Mouse (Mus musculus): Measurements from ENCODE around the gene Hba-a2.
"Not testable (repeated sequence)": the region's sequence is repeated elsewhere in the genome, so short reads cannot be mapped to it uniquely, and the experiment has no call there.

Hba-a2 gene

DNA sequence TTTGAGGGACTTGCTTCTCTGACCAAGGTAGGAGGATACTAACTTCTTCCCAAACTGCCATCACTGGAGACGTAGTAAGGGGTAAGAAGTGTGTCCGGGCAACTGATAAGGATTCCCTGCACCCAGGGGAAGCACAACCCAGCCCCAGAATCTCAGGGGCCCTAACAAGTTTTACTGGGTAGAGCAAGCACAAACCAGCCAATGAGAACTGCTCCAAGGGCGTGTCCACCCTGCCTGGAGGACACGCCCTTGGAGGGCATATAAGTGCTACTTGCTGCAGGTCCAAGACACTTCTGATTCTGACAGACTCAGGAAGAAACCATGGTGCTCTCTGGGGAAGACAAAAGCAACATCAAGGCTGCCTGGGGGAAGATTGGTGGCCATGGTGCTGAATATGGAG, at the start of gene Hba-a2:
Gene Hba-a2, plus strand, starts transcription at position 287 of the 400 bp plus-strand sequence.
- DNase-seq (ENCODE audit: extremely low spot score, low spot score), result not testable (repeated sequence)

DNA sequence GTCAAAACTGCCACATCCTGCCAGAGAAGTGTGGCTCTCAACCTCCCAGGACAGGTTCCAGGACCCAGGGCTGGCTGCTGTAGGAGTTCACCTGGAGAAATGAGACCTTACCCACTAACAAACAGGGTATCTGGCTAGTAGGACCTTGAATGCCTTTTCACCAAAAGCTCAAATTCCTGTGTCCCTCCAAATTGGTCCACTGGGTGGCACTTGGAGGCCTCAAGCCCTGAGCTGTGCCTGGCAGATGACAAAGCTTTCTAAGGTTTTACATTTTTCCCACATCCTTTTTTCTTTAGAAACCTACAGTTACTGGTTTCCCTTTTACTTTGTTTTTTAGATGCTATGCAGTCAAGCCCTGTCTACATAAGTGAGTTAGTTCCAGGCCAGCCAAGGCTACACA, 49.2 kb upstream of the Hba-a2 start:
- no peak for DNase-seq (ENCODE audit: extremely low spot score, low spot score)

DNA sequence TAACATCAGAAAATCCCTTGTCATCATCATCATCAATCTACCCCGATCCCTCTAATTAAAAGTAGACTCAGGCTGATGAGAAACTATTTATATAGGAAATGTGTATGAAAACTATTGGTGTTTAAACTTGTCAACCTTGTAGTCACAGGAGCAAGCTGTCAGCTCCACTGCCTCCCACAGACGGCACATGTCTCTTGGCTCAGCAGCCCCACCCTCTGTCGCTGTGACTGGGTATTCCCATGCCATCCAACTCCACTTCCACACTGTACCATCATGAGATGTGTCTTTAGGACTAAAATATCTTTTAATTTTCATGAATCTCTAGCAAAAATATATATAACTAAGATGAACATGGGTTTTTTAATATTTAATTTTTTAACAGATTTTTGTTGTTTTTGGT, 47.9 kb upstream of the Hba-a2 start:
- no peak for DNase-seq (ENCODE audit: extremely low spot score, low spot score)

DNA sequence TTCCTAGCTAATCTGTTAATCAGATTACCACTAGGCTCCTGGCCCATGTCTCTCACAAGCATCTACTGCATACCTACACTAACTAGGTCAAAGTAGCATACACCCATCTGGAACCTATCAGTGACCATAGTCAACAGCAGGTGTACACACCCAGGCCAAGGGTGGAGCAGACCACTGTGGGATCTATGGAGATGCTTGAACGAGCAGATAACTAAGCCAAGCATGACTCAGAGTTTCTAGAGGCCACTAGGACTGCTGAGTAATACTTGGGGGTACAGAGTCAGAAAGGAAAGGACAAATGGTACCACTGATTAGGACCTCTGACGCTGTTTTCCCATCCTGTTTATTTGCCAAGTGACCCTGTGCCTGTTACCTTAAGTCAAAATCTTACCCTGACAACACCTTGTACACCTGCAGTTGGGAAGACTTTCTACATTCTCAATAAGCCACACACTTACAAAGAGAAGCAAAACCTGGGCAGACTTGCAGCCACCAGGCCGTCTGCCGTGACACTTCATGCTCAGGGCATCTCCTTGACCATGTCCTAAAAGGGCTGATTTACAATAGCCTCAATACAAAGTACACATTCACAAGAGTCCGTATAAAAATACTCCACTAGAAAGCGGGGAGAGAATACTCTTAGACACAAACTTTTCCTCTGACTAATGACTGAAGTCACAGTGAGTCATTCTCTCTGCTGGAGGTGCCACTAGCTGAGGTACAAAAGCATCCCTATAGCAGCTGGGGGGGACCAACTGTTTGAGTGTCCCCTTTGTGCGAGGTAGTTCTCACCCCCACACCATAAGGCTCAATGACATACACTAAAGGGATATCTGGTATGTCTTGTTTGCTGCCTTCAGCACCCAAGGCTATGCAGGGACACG, 45.2 kb upstream of the Hba-a2 start:
- DNase-seq (ENCODE audit: extremely low spot score, low spot score), result no peak

DNA sequence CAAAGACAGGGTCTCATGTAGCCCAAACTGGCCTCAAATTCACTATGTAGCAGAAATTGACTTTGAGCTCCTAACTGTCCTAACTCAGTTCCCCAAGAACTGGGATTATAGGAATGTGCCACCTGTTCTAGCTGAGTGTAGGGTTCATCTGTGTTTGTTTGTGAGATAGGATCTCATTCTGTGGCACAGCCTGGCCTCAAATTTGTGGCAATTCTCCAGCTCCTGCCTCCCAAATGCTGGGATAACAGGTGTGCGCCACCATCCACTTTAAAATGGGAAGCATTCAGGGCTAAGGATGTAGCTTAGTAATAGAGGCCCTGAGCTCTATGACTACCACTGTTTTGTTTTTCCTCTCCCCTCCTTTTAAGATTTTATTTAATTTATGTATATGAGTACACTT, 43.2 kb upstream of the Hba-a2 start:
- no peak for DNase-seq (ENCODE audit: extremely low spot score, low spot score)

DNA sequence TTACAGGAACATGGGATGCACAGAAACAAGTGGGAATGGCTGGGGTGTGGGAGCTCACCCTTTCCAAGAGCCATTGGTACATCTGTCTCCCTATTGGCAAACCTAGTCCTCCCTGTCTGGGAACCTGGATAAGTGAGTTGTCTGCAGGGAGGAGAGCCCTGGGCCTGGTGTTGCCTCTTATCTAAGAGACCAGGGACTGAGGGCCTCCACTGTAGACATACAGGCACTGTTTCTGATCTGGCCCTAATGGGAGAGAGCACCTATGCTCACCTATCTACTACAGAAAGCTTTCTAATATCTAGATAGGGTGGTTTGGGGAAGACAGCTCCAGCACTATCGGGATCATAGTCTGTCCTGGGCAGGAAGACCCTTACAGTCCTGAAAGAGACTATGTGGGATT, 40.1 kb upstream of the Hba-a2 start:
- DNase-seq (ENCODE audit: extremely low spot score, low spot score), result no peak

DNA sequence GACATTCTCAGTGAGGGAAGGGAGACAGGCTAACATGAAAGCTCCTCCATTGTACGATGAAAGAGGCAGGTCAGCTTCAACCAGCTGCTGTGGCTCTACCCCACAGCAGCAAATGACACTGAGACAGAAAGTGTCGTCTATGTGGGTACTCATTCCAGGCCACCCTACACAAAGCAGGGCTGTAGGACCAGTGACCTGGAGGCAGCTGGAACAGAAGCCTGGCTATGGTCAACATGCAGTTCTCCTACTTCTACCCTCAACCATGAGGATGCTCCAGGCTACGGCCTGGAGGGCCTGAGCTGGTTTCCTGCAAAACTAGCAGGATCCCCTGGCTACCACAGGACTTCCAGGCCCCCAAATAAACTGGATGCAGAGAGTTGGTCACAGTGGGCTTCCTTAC, 39.7 kb upstream of the Hba-a2 start:
- DNase-seq (ENCODE audit: extremely low spot score, low spot score), result no peak

DNA sequence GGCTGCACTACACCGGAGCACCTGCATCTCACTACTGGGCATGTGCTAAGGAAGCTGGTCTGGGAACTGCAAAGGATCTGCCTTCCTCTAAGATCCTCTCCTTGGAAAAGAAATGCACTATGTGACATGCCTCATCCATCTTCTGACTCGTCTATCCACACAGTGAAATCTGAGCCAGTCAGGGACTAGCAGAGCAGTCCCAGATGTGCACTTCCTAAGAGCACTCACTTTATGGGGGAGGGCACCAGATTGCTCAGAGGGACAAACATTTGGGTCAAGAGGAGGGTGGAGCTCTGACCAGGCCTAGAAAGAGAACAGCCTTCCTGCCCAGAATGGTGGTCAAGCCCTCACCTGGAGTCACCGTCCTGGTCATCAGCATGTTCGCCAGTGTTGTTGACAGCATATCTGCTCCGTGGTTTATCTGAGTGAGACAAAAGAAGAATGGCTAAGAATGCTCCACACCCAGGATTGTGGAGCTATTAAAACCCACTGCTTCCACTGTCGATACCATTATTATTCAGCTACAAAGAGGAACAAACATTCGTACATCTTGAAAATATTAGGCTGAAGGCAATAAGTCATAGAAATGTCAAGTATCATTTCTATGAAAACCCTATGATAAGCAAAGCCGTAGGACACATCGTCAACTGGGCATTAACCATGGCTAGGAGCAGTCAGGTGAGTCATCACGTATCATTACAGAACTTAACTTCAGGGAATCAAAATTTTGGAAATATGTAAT, 33.4 kb upstream of the Hba-a2 start:
- peak; percentile 30 for DNase-seq (ENCODE audit: extremely low spot score, low spot score)

DNA sequence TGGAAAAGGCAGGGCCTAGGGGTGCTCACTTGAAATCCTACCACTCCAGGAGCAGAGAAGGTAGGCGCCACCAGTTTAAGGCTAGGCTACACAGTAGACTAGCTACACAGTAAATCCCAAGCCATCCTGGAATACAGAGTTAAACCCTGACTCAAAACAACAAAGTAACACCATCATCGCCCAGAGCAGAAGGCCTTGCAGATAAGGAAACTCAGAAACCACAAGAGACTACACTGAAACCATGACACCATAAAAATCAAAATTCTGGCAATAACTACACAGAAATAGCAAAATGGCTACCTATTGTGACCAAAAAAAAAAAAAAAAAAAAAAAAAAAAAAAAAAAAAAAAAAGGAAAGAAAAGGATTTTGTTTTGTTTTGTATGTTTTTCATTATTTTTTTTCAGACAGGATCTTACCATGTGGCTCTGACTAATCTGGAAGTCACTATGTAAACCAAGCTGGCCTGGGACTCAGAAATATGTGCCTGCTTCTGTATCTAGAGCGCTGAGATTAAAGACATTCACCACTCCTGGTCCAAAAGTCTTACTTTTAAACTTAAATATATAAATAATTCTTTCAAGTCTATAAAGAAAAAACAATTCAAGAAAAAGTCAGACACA, 31.1 kb upstream of the Hba-a2 start:
- DNase-seq (ENCODE audit: extremely low spot score, low spot score), result no peak

DNA sequence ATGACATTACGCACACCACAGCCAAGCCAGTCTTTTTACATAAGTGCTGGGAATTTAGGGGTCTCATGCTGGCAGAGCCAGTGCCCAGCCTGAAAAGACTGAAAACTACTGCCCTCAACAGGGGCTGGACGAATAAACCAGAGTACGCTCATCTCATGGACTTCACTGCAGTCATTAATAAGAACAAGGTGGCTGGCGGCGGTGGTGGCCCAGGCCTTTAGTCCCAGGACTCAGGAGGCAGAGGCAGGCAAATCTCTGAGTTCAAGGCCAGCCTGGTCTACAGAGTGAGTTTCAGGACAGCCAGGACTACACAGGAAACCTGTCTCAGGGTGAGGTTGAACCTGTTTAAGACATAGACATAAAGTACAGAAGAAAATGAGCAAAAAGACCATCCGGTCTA, 30.1 kb upstream of the Hba-a2 start:
- DNase-seq (ENCODE audit: extremely low spot score, low spot score), result no peak

DNA sequence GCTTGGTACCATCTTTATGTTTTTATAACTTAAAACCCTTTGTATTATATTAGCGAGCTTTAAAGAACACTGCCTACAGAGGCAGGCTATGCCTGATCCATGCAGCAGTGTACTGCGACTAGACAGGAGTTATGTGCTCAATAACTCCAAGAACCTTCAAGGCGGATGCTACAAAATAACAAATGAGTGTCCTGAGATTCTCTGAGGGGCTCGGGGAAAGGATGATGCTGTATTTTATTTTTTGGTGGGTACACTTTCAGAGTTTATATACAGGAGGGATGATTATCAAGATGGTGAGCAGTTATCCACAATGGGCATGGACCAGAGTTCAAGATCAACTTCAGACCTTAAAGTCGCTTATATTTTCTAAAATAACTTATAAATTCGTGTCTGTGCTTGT, 29.5 kb upstream of the Hba-a2 start:
- no peak for DNase-seq (ENCODE audit: extremely low spot score, low spot score)

DNA sequence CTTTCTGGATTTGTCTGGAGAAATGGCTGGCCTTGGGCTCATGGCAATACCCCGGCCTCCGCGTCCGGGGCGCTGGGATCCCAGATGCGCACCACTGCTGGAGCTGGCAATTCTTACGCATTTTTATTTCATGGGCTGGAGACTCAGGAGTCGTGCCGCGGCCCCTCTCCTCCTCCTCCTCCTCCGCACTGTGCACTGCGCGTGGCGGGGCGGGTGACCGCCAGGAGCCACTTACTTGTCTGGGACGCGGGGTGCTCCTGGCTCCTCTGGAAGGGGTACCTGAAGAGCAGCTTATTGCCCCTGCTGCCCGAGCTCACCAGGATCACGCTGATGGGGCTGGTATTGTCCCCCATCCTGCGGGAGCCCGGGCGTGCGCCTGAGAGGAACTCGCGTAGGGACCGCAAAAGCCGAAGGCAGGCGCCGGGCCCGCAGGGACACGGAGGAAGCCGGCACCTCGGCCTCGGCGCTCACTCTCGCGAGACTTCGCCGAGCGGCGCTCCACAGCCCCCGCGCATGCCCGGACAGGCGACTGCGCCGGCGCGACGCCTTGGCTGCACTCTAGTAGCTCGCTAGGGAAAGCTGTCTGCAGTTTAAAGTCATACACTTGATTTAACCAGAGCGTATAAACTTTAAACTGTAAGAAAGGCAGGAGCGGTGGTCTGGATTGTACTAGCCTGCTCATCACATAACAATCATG, 29.0 kb upstream of the Hba-a2 start, which contains the start of gene Nprl3:
Gene Nprl3, minus strand, starts transcription at position 520 of the 697 bp plus-strand sequence.
- DNase-seq (ENCODE audit: extremely low spot score, low spot score), result peak; percentile 96

DNA sequence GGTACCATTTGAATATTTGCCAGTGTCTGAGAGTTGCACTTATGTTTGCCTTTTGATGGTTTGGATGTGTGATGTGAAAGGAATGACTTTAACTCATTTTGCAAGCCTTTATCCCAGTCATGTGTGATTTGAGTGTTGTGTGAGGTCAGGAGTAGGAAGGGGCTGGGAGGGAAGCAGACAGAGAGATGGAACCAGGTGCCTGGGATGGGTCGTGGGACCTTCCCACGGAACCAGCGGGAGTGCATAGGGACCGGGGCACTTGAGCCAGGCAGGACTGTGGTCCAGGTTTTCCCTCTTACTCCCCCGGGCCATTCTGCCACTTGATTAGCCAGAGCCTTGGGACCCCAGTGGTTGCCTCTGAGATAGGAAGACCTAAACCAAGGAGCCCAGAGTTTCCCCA, 28.3 kb upstream of the Hba-a2 start:
- no peak for DNase-seq (ENCODE audit: extremely low spot score, low spot score)

DNA sequence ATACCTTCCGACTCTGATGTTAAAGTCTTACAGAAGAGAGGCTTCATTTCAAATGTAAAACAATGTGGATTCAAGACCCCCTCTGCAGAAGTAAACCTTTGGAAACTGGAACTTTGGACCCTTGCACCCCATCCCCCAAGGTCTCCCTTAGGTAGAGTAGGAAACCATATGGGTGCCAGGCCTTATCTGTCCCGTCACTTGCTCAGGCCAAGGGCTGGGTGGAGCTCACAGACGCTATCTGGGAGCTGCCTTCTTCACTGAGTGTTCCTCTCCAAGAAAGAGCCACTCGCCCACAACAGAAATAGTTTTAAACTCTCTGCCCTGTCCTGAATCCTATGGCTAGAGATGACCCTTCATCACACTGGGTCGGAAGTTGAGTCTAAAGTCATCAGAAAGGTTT, 27.3 kb upstream of the Hba-a2 start:
- no peak for DNase-seq (ENCODE audit: extremely low spot score, low spot score)

DNA sequence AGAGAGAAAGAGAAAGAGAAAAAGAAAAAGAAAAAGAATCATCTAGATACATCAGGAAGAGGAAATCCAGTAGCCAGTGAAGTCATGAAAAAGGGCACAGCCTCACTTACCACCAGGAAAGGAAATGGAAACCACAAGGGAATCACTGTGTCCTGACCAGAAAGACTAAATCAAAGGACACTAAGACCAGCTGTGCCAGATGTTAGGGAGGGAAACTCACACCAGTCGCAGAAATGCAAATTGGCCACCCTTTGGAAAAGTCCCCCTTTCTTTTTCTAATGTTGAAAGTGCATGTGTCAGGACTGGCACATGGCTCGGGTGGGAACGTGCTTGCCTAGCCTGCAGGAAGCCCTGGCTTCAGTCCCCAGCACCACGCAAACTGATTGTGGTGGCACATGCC, 25.1 kb upstream of the Hba-a2 start:
- DNase-seq (ENCODE audit: extremely low spot score, low spot score), result no peak

DNA sequence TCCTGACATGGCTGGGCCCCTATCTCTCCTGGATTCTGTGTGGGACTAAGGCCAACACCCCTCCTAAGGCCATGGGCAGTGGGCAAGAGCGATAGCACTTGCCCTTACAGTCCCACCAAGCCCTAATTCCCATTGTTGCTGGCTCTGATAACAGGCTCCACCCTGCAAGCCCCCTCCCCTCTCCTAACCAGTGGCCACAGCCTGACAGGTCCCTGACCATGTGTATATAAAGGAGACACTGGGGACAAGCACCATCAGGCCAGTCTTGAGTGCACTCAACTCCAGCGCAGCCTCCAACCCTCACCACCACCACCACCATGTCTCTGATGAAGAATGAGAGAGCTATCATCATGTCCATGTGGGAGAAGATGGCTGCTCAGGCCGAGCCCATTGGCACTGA, 19.9 kb upstream of the Hba-a2 start, which contains the start of gene Hba-x:
Gene Hba-x, plus strand, starts transcription at position 54 of the 400 bp plus-strand sequence.
- no peak for DNase-seq (ENCODE audit: extremely low spot score, low spot score)

DNA sequence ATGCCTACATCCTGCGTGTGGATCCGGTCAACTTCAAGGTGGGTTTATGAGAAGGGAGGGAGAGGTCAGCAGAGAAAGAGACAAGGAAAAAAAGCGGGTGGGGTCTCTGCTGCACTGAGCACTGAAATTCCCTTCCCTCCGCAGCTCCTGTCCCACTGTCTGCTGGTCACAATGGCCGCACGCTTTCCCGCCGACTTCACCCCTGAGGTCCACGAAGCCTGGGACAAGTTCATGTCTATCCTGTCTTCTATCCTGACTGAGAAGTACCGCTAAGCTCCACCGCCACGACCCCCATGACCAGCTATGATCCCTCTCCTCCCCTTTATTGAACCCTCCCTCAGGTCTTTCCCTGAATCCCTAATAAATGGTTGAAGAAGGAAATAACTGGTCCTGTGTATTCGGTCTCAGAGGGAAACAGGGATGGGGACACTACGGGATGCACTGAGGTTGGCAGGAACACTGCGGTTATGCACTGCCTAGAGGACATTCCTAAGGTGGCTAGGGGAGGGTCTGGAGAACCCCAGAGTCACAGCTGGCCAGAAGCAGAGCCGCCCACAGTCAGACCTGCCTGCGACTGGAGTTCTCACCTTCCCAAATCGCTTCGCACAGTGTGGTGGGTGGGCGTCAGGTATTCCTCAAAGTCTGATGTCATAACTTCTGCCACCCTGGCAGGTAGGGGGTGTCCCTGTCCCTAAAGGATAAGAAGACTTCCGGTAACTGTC, 18.4 kb upstream of the Hba-a2 start:
- no peak for DNase-seq (ENCODE audit: extremely low spot score, low spot score)

DNA sequence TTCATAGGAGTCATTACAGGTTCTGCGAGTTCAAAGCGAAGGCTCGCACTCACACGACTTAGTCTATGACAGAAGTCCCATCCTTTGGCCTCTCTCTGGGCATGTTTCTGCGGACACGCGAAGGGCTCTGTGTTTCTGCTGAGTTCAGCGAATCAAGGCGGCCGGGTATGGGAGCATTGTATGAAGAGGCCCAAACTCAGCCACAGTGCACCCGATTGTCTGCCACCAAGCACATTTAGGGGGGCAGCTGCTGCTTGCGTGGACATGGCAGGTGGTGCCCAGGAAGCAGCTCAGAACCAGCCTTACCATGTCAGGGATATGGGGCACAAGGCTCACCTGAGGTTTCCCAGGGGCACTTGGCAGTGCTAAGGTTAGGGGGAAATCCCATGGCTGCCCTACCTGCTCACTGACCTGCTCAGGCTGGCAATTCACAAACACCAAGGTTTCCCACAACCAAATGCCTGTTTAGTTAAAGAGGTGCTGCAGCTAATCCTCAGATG, 17.8 kb upstream of the Hba-a2 start:
- DNase-seq (ENCODE audit: extremely low spot score, low spot score), result no peak

DNA sequence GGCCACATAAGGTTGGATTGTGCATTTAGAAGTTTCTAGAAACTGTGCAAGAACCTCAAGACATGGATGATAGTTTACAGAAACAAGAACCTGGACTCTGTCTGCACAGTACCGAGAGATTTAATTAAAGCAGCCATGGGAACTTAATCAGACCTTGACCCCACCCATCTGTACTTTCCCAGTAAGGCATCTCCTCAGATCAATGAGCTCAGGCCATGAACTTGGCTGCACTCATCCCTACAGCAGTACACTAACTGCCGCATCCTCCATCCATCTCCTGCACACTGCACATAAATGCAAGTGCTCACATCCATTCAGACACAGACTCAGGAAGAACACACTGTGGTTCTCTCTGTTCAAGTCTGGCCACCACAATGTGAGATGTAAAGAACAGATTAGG, 15.6 kb upstream of the Hba-a2 start:
- DNase-seq (ENCODE audit: extremely low spot score, low spot score), result no peak

DNA sequence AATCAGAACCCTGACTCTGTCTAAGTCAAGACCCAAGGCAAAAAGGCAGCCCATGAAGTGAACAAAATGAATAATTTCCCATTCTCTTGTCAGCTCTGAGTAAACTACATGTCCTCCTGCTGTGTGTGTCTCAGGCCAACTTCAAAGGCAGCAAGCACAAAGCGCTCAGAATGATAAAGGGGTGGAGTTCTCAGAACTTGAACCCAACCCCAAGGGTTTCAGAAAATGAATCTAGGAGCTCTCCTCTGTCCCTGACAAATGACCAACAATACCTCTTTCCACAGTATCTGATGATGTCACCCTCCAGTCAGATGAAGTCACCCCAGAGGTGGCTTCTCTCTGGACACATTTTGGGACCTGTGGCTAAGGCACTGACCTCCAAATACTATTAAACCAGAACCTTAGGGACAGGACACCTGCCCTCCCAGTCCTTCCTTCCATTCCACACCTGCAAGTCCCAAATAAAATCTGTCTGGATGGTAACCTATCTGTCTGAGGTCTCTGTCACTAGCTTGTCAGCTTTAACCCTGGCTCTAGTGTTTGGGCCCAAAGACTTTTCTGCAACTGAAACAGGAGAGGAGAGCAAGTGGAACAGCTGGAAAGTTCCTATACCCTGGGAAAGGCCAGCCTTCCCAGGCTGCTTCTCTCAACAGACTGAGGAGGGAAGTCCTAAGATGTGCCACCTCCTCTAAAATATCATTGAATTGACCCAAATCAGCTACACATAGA, 14.7 kb upstream of the Hba-a2 start:
- DNase-seq (ENCODE audit: extremely low spot score, low spot score), result no peak
